Mouse (Mus musculus): ENCODE measurements at regions not wholly inside any gene's neighbourhood (a gene's known extent, or its start where the extent isn't known, plus 50 kb on each side); places are given as distances from the start of the nearest gene placed in this dataset.

- TF ChIP-seq CTCF (IDR thresholded peaks at IDR 0.05; ENCODE audit: low read depth, low read length) (no peak), TAL1 (conservative IDR thresholded peaks at IDR 0.05; ENCODE audit: low read depth, low read length) (no peak)
These were observed 104.9 kb upstream of the Wls start for GRCm38 (mm10) chr3:159734547-159734946.

Data from G1E (cell line).